ENCODE assay signal across 11 mouse cellular contexts in the genomic region with DNA sequence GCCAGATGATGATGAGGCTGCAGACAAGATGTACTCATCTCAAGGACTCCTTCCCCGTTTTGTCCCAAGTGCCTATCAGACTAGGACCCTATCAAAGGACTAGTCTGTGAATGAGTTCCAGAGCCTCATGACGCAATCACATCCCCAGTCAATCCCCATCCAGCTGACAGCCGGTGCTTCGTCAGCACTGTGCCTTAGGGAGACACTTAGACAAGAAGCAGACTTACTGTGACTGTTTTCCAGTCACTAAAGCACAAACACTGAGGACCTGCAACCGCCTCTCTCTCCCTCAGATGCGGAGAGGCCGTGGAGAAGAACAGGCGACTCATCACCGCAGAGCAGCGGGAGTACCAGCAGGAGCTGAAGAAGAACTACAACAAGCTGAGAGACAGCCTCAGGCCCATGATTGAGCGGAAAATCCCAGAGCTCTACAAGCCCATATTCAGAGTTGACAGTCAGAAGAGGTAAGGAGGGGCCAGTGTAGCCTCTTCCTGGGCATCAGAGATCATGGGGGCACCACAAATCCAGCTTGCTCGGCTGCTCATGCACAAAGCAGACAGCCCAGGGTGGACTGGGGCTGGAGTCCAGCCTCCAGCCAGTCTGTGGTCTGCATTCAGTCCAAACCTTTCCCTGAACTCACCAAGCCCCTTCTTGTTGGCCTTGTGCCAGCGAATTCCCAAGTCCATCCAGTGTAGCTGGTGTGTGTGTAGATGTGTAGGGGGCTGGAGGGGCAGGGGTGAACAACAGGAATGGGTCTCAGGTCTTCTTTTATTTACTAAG. TPM values are rescaled to one million over a fixed set of nuclear protein-coding genes. Genes with fewer than 3 reads are reported as not detected.
DNase-seq lines count a peak whose midpoint lies in the region; ATAC-seq lines count a peak whose summit lies in the region.
"Had no signal": no experiment of that assay in that cellular context is flagged by ENCODE, and none has a peak within 500 bp of the region (broad histone marks: within the 10 kb centered on the region; RNA-seq: fewer than 3 reads in every experiment).

No protein-coding gene starts in this region.

- H3K27me3 ChIP-seq in heart, embryonic 12.5 days (replicated peaks), result no peaks in the 10 kb centered on the region
- H3K27me3 ChIP-seq in midbrain, embryonic 14.5 days (ENCODE audit: control insufficient read depth, insufficient read depth, low read length), result no peaks in the 10 kb centered on the region
- H3K27me3 ChIP-seq in midbrain, embryonic 16.5 days (ENCODE audit: control insufficient read depth, insufficient read depth, low read depth, low read length), result no peaks in the 10 kb centered on the region
- H3K27me3 ChIP-seq in limb, embryonic 15.5 days, result no peaks in the 10 kb centered on the region

- 44% methylated on average over 13 of the region's 13 CpGs for WGBS in heart, embryonic 12.5 days
- WGBS in midbrain, embryonic 14.5 days, result 73% methylated on average over 13 of the region's 13 CpGs
- 69% methylated on average over 13 of the region's 13 CpGs for WGBS in midbrain, embryonic 16.5 days
- 72% methylated on average over 13 of the region's 13 CpGs for WGBS in limb, embryonic 15.5 days

- H3K9me3 ChIP-seq in heart, embryonic 12.5 days (replicated peaks), result no peaks in the 10 kb centered on the region
- no peaks in the 10 kb centered on the region for H3K9me3 ChIP-seq in midbrain, embryonic 14.5 days (ENCODE audit: control insufficient read depth, low read length)
- H3K9me3 ChIP-seq in midbrain, embryonic 16.5 days (replicated peaks; ENCODE audit: control insufficient read depth, low read length, poor library complexity, severe bottlenecking), result no peaks in the 10 kb centered on the region
- H3K9me3 ChIP-seq in limb, embryonic 15.5 days, result no peaks in the 10 kb centered on the region

- peak overlapping the region; percentile 18; the same call in 1 of the 2 replicates for H3K27ac ChIP-seq in heart, embryonic 12.5 days (ENCODE audit: poor library complexity, severe bottlenecking)
- H3K27ac ChIP-seq in midbrain, embryonic 14.5 days (replicated peaks; ENCODE audit: low read depth, low read length), result no peak overlapping the region
- H3K27ac ChIP-seq in midbrain, embryonic 16.5 days (ENCODE audit: low read length), result no peak overlapping the region
- 0 out of 2 replicates have a peak overlapping the region, but pooled peaks have one; percentile 4 for H3K27ac ChIP-seq in limb, embryonic 15.5 days

- H3K4me1 ChIP-seq in heart, embryonic 12.5 days (replicated peaks), result peaks cover 22% of the 10 kb centered on the region
- H3K4me1 ChIP-seq in midbrain, embryonic 14.5 days (ENCODE audit: control insufficient read depth, insufficient read depth, low read length), result no peaks in the 10 kb centered on the region
- no peaks in the 10 kb centered on the region; the same call in 1 of the 2 replicates for H3K4me1 ChIP-seq in midbrain, embryonic 16.5 days (ENCODE audit: control insufficient read depth, insufficient read depth, low read length)
- peaks cover 8% of the 10 kb centered on the region for H3K4me1 ChIP-seq in limb, embryonic 15.5 days

- no peak overlapping the region for H3K9ac ChIP-seq in heart, embryonic 12.5 days
- H3K9ac ChIP-seq in midbrain, embryonic 14.5 days (replicated peaks; ENCODE audit: low read length), result no peak overlapping the region
- H3K9ac ChIP-seq in midbrain, embryonic 16.5 days (ENCODE audit: low read depth, low read length), result no peak overlapping the region
- no peak overlapping the region for H3K9ac ChIP-seq in limb, embryonic 15.5 days

- DNase-seq in heart, postnatal 25 days (ENCODE audit: low spot score), result no peak
- peak; percentile 37 for DNase-seq in midbrain, embryonic 14.5 days
- peak; percentile 80 for DNase-seq in kidney, adult 9 months
- no peak for DNase-seq in frontal cortex, postnatal 36 days (ENCODE audit: low spot score in 2 of 2)
- no peak for DNase-seq in cerebellum, postnatal 36 days
- DNase-seq: heart, postnatal 36 days; lung, postnatal 4 days had no signal

- H3K36me3 ChIP-seq in heart, embryonic 12.5 days, result no peaks in the 10 kb centered on the region
- no peaks in the 10 kb centered on the region for H3K36me3 ChIP-seq in midbrain, embryonic 14.5 days (ENCODE audit: control insufficient read depth, insufficient read depth, low read length)
- no peaks in the 10 kb centered on the region for H3K36me3 ChIP-seq in midbrain, embryonic 16.5 days (ENCODE audit: control insufficient read depth, insufficient read depth, low read length)
- no peaks in the 10 kb centered on the region for H3K36me3 ChIP-seq in limb, embryonic 15.5 days

- intact Hi-C loops in heart, postnatal 25 days (cut with DNase I), result no loop called here

- H3K4me3 ChIP-seq in heart, embryonic 12.5 days, result no peak overlapping the region
- H3K4me3 ChIP-seq in midbrain, embryonic 14.5 days (replicated peaks; ENCODE audit: low read depth, low read length), result no peak overlapping the region
- H3K4me3 ChIP-seq in midbrain, embryonic 16.5 days (ENCODE audit: low read depth, low read length), result no peak overlapping the region
- no peak overlapping the region for H3K4me3 ChIP-seq in limb, embryonic 15.5 days

- no peak for ATAC-seq in heart, embryonic 12.5 days (ENCODE audit: insufficient number of reproducible peaks, low FRiP score)
- ATAC-seq in midbrain, embryonic 14.5 days (ENCODE audit: low FRiP score, low TSS enrichment), result no peak
- ATAC-seq in midbrain, embryonic 16.5 days, result no peak
- no peak for ATAC-seq in limb, embryonic 15.5 days (ENCODE audit: insufficient number of reproducible peaks, low FRiP score, low TSS enrichment, low read depth)
- ATAC-seq: CD4-positive, CD25-positive, alpha-beta regulatory T cell, adult 4 months had no signal

- no peak overlapping the region for H3K4me2 ChIP-seq in heart, embryonic 12.5 days
- H3K4me2 ChIP-seq in midbrain, embryonic 14.5 days (ENCODE audit: low read length), result no peak overlapping the region
- no peak overlapping the region for H3K4me2 ChIP-seq in midbrain, embryonic 16.5 days (ENCODE audit: low read length)
- no peak overlapping the region for H3K4me2 ChIP-seq in limb, embryonic 15.5 days

RNA-seq across cellular contexts. Expression of gene Kank1, which starts 36.5 kb away (rescaled TPM):
- 81.5 and 82.8 TPM in 2 replicates for polyA plus RNA-seq in heart, embryonic 12.5 days (2016; fragmentation: Nextera tagmentation; extraction: Ambion mirVana)
- 10 to 100 TPM; 42.4 to 43.5 TPM for total RNA-seq in heart, postnatal 25 days (2021)
- polyA plus RNA-seq in midbrain, embryonic 14.5 days (2014; fragmentation: Nextera tagmentation; extraction: Ambion mirVana), result 4.6 and 4.7 TPM in 2 replicates
- polyA plus RNA-seq in midbrain, embryonic 16.5 days (2015; fragmentation: Nextera tagmentation; extraction: Ambion mirVana), result 6.0 and 8.4 TPM in 2 replicates
- polyA plus RNA-seq in limb, embryonic 15.5 days (2015; fragmentation: Nextera tagmentation; extraction: Ambion mirVana), result 43.3 and 44.2 TPM in 2 replicates
- polyA plus RNA-seq: CD4-positive, CD25-positive, alpha-beta regulatory T cell, adult 4 months had no signal

Comparison
In these comparisons a context has a peak if more than half of its experiments do, and no peak if none do; other contexts are left out.
1. H3K27ac ChIP-seq: peak in heart, embryonic 12.5 days (single experiment) and limb, embryonic 15.5 days (single experiment); none in midbrain, embryonic 14.5 days (single experiment) and midbrain, embryonic 16.5 days (single experiment).
2. DNase-seq: peak in midbrain, embryonic 14.5 days (single experiment) and kidney, adult 9 months (single experiment); none in heart, postnatal 25 days (single experiment), frontal cortex, postnatal 36 days (0 of 2) and cerebellum, postnatal 36 days (0 of 2).